Mouse (Mus musculus) cerebellum, postnatal 10 days (tissue): Measurements from ENCODE around the gene Shisal2a.

ENCODE experiments used
- DNase-seq, 2 experiments: peaks; one replicate each; pipeline ENCODE4 v3.0.0; 2021; ENCODE audit warnings: mixed read lengths in 2 of 2

Shisal2a gene

DNA sequence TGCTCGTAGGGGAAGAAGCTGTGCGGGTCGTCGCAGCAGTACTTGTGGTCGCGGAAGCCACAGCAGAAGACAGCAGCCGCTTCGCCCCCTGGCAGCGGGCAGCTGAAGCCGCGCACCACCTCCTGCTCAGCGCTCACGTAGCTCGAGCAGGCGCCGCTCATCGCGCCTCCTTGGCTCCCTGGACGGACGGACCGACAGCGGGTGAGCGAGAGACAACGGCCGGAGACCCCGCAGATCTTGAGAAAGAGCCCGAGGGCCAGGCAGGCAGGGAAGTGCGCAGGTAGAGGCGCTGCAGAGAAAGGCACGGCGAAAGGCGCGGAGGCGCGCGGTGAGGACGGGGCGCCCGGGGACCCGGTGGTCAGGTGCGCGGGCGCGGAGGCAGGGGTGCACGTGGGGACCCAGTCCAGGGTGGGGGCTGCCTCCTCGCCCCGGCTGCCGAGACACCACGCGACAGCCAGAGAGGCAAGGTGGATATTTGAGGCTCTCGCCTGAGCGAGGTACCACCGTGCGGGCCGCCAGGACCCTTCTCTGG is at the start of gene Shisal2a:
Gene Shisal2a, minus strand, starts transcription at position 167 of the 532 bp plus-strand sequence.
- DNase-seq, result peak; percentile 47 to 62

GRCm38 (mm10) chr4:108431561-108431936 is 48.4 kb upstream of the Shisal2a start:
- DNase-seq, result no peak

DNA sequence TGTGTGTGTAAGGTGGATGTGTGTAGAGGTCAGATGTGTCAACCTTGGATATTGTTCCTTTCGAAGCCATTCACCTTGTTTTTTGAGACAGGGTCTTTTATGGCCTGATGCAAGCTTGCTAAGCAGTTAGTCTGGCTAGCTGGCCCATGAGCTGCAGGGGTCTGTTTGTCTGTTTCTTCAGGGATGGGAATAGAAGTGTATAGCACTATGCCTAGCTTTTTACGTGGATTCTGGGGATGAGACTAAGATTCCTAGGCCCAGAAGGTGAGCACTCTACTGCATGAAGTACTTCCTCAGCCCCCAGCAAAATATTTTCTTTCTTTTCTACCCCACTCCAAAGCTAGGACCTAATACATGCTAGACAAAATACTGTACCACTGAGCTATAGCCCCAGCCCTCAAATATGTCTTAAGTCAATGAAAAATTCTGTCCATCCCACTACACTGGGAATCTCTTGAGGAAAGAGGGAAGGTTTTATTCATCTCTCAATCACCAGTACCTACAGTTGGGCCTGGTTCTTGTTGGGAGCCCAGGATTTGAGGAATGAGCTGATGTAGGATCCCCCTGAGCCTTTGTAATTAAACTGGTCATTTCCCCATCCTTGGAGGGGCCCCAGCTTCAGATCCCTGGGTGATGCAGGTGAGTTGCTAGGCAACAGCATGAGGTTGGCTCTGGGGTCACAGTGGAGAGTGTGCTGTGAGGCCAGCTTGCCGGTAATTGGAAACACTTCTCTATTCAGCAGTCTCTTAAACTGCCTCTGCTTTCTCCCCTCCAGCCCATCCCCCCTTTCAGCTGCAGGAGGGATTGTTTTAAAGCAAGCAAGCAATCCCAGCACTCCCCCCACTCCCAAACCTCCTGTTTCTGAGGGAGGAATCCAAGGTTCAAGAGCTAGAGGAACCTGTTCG is 47.8 kb upstream of the Shisal2a start:
- DNase-seq, result peak; percentile 6 to 11

GRCm38 (mm10) chr4:108428341-108428721 is 45.2 kb upstream of the Shisal2a start:
- no peak for DNase-seq

- no peak for DNase-seq
Observed at GRCm38 (mm10) chr4:108427719-108428340, 44.7 kb upstream of the Shisal2a start.

DNA sequence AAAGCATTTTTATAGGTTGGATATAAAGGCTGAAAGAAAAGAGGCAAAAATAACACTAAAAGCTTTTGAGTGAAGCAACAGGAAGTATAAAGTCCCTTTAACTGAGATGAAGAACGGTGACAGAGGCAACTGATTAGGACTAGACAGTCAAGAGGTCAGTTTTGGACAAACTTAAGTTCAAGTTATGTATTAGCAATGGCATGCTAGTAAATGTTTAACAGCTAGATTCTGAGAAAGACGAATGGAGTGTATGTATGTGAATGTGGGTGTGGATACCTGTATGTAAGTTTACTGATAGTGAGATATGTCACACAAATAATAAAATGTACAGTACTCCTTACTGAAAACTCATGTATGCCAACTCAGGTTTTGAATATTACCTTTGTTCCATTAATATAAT is 41.4 kb upstream of the Shisal2a start:
- DNase-seq, result no peak

- DNase-seq, result no peak
Observed at GRCm38 (mm10) chr4:108407621-108408020, 24.5 kb upstream of the Shisal2a start.

DNA sequence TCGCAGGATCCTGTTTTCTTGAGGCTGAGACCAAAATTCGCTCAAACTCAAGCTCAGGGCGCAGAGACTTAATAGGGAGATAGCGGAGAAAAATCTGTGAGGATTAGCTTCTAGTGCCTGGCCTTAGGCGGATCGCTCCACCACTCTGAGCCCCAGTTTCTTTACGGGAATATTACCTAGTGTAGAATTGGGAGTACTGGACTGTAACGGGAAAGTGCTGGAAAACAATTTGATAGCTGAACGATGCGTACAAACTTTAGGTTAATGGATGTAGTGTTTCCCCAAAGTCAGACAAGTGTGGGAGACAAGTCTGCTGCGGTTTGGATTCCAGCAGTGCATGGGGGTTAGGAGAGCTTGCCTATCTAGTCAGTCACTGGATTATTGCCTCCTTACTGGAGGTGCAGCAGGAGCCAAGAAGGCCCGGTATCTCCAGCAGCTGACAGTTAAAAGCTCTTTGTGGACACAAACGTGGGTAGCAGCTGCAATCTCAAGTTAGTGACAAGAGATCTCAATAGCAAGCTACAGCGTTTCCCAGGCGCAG is 23.8 kb upstream of the Shisal2a start, which contains the start of gene Gpx7:
Gene Gpx7, minus strand, starts transcription at position 101 of the 541 bp plus-strand sequence.
- peak in 1 of 2 experiments; percentile 26 for DNase-seq

DNA sequence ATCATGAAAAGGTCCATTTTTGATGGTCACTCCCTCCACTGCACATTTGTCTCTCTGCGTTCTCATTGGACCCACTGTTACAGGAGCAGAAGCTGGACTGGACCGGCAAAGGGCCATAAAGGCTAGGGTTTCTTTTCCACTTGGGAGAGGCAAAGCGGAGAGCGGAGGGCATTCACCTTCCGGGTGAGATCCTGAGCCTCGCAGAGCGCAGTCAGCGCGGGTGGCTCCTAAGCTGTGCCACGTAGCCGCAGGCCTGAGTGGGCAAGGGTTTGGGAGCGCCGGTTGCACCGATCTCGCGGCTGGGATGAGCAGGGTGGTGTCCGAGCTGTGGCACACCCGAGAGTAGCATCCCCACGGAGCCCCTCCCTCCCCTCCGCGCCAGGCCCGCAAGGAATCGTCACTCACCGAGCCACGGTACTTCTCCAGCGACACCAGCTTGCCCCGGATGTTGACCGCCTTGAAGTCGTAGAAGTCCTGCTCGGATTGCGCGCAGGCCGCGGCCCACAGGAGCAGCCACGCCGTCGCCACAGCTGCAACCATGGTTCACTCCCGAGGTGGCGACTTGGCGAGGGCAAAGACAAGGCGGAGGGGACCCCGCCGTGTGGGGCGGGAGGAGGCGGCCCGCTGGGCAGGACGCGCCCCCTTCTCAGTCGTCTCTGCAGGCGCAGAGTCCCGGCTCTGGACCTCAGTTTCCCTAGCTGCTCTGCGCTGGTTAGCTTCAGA is 23.1 kb upstream of the Shisal2a start:
- peak; percentile 74 to 81 for DNase-seq

DNA sequence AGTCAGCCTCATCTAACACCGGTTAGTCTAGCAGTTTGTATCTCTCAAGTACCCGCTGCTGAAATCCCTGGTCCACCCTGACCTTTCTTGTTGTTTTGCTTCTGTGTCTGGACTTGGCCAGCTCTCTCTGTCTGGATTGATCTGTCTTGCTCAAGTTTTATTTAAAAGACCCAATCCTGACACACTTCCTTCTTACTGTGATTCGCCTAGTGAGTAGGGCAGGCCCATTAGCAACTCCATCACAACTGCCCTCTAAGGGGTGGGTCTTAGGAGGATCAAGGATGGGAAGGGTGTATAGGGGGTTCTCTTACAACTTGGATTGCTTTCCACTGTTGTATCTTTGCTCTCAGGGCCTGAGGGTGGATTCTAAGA is 22.6 kb upstream of the Shisal2a start:
- no peak for DNase-seq

- no peak for DNase-seq
Observed at GRCm38 (mm10) chr4:108403861-108404635, 20.9 kb upstream of the Shisal2a start.

- DNase-seq, result no peak
Observed at GRCm38 (mm10) chr4:108400395-108400794, 17.2 kb upstream of the Shisal2a start.

GRCm38 (mm10) chr4:108394236-108394635 is 11.1 kb upstream of the Shisal2a start:
- DNase-seq, result no peak

DNA sequence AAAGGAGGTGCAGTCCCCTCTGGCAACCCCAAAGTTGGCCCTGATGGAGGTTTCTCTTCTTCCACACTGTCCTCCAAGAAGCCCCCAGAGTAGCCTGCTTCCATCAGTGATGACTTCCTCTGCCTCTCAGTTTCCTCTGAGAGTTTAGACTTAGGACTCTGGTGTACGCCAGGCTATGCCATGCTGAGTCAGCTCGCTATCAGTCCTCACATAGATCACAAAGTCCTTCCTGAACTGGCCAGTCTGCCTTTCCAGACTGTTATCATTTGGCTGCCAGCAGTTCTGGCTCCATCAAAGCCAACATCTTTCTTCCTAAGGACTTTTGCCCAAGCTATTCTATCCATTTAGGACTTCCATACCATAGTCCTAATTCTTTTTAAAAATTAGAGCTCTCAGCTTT is 9.4 kb upstream of the Shisal2a start:
- DNase-seq, result no peak

DNA sequence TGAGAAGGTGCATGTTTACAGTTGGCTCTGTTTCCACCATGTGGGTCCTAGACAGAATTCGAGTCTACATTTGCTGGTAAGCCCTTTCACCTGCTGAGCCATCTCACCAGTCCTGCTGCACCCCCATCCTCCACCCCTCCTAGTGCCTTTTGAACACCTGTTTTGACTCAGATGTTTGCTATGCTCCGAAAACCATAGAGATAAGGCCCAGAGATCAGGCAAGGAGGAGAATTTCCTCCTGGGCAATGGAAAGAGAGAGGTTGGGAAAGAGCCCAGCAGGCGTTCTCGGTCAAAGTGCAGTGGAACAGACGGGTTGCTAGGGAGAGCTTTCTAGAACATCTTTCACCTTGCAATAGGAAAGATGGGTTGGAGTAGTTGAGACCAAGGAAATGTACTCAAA is 8.0 kb upstream of the Shisal2a start:
- DNase-seq, result no peak

DNA sequence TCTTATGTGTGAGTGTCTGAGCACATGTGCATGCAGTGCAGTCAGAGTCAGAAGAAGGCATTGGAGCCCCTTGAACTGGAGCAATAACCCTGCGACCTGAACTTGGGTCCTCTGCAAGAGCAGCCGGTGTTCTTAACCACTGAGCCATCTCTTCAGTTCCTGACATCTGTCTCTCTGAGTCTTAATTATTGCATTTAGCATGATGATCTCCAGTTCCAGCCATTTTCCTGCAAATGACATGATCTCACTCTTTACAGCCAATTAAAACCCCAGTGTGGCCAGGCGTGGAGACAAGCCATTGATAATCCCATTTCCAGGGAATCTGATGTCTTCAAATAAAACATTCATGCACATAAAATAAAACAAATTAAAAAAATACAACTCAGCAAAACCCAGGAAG is 5.6 kb upstream of the Shisal2a start:
- no peak for DNase-seq

DNA sequence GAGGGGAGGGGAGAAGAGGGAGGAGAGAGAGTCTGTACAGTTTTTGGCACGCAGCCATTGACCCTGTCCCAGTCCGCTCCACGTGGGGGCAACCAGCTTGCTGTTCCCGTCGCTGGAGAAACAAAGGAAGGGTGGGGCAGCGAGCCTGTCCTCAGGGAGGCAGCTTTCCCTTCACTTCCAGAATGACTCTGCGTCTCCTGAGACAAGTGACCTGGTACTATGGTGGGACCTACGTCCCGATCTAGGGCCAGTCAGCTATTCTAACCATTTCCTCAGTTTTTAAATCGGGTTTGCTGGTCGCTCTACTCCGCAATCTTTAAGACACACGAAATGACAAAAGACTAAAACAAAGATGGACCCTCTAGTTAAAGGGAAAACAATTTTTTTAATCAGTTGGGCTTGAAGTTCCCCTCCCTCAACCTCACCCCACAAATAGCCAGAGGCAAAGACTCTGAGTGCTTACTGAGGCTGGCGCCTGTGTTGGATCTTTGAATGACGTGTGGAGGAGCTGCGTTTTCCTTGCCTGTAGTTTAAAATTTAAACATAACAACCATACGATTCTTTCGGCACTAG is 4.6 kb upstream of the Shisal2a start:
- DNase-seq, result peak; percentile 82 to 86

DNA sequence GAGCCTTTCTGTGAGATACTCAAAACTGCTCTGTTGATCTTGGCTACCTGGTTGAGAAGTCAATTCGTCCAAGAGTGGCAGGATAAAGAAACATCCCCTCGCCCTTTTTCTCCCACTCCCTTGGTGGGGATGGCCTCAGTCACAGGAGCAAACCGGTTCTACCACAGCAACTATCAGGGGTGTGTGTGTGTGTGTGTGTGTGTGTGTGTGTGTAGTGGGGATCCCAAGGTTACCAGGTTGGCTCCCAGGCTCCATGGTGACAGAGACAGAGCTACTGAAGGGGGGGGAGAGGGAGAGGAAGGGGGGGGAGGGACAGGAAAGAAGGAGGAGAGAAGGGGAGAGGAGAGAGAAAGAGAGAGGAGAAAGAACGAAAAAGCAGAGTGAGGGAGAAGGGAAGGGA is 4.0 kb upstream of the Shisal2a start:
- DNase-seq, result peak; percentile 28 to 39

- no peak for DNase-seq
Observed at GRCm38 (mm10) chr4:108386087-108386486, 2.9 kb upstream of the Shisal2a start.

- DNase-seq, result no peak
Observed at GRCm38 (mm10) chr4:108380146-108380545, 3.0 kb downstream of the Shisal2a start.

- DNase-seq, result peak; percentile 73 to 75
Observed at GRCm38 (mm10) chr4:108379476-108379875, 3.7 kb downstream of the Shisal2a start.

- DNase-seq, result no peak
Observed at GRCm38 (mm10) chr4:108372166-108372565, 11.0 kb downstream of the Shisal2a start.
